Mouse (Mus musculus): Measurements from ENCODE around the gene Wfdc11.

DNA sequence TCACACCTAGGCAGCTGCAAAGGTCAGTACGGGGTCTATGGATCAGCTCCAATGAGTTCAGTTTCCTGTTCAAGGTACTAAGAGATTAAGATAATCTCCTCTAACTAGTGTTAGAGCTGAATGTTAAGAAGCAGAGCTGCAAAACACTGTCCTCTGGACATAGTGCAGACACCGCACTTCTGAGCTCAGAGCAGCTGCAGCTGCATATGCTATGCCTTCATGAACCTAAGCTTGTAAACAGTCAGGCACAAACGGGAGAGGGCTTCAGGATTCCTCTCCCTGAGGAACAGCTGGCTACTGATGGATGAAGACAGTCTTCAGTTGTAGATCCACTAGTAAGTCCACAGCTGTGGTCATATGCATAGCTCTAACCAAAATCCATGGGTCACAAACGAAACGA, 27.1 kb upstream of the Wfdc11 start:
- no peak for TF ChIP-seq TAL1 (IDR thresholded peaks at IDR 0.05; ENCODE audit: low read length)
- TF ChIP-seq GATA1 (IDR thresholded peaks at IDR 0.05; ENCODE audit: low read length), result no peak

Measured in erythroblast, embryonic 14.5 days (primary cell).